Mouse (Mus musculus) cerebral cortex, adult 2 months (tissue): ENCODE data around the gene Arv1.

ENCODE experiments used
- WGBS: fragments of 180-500 bp; shearing (Covaris S2); methylation state at CpG from one replicate; pipeline ENCODE4 v1.1.7; 2018; 5-methylcytosine and 5-hydroxymethylcytosine counted together

The Arv1 gene

GRCm38 (mm10) chr8:124721862-124722515 is at the start of gene Arv1, which contains the start of gene Ttc13:
Gene Arv1, plus strand, starts transcription at chr8:124722139.
Gene Ttc13, minus strand, starts transcription at chr8:124721983.
- under 1% methylated on average over 59 of the region's 59 CpGs for WGBS

- 93% methylated on average over 2 of the region's 2 CpGs for WGBS
Observed at GRCm38 (mm10) chr8:124672345-124672744, 49.6 kb upstream of the Arv1 start.

GRCm38 (mm10) chr8:124676661-124677060 is 45.3 kb upstream of the Arv1 start:
- WGBS, result 64% methylated on average over 4 of the region's 4 CpGs

- WGBS, result 50% methylated on average over 7 of the region's 7 CpGs
Observed at GRCm38 (mm10) chr8:124677078-124677477, 44.9 kb upstream of the Arv1 start.

GRCm38 (mm10) chr8:124677486-124677885 is 44.5 kb upstream of the Arv1 start:
- 34% methylated on average over 12 of the region's 12 CpGs for WGBS

DNA sequence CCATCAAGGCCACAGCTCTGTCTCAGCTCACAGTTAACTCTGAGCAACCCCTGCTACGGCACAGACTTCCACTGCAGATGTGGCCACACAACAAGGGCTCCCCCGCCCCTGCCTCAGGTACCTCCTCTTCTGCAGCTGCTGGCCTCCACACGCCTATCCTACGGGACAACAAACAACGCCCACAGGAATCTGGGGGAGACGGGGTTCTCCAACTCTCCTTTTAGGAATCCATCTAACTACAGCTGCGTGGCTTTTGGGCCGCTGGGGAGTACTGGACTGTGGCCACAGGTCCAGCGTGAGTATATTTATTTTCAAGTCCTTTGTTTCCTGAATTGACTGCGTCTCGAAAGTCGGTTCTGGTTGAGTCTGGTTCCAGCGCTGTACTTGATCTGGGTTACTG is 43.7 kb upstream of the Arv1 start:
- WGBS, result 90% methylated on average over 13 of the region's 13 CpGs

- 72% methylated on average over 10 of the region's 10 CpGs for WGBS
Observed at GRCm38 (mm10) chr8:124681077-124681791, 40.7 kb upstream of the Arv1 start.

DNA sequence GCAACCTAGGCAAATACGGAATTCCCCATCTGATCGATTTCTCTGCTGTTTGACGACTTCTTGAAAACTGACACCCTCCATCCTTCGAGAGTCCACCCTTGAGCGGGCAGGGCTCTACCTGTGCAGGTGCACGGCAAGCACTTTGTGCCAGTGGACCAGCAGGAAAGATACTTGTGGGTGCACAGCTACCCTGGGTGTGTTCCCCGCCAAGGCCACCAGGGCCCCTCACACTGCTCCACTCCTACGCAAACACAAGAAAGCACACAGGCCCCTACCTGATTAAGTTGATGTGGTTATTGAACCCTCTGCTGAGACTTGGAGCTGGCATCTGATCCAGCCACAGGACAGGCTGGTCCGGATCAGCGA is 40.2 kb upstream of the Arv1 start:
- 80% methylated on average over 10 of the region's 10 CpGs for WGBS

DNA sequence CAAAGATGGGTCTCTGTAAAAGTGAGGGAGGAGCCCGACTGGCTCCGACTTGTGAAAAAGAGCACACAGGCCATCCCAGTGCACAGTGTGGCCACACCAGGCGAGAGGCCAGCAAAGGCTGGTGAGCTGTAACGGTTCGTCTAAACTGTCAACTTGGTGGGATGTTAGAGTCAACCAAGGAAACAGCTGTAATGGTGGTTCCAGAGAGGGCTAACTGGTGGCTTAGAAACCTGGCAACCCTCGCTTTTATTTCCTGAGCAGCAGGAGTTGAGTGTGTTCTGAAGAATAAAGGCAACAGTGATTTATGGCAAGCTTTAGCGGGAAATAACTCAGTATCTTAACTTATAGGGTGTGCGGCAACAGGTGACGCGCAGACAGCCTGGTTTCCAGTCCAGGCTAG is 39.7 kb upstream of the Arv1 start:
- WGBS, result 91% methylated on average over 10 of the region's 10 CpGs

- 92% methylated on average over 13 of the region's 13 CpGs for WGBS
Observed at GRCm38 (mm10) chr8:124688899-124689298, 33.0 kb upstream of the Arv1 start.

DNA sequence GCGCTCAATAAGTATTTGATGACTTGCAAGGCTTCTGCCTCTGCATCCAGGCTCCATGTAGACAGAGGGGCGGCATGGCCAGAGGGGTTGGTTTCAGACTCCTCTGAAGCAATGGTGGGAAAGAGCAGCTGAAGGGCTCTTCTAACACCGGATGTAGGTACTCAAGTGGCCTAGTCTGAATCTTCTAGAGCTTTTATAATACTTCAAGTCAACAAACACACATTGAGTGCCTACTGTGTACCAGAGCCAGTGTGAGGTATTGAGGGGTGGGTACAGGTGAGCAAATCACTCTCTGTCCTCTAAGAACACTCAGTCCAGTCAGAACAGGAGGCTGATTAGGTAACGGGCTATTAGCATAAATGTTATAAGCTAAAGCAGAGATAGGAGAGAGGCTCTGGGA is 30.2 kb upstream of the Arv1 start:
- WGBS, result 97% methylated on average over 4 of the region's 4 CpGs

GRCm38 (mm10) chr8:124695424-124696100 is 26.4 kb upstream of the Arv1 start:
- 94% methylated on average over 22 of the region's 22 CpGs for WGBS

DNA sequence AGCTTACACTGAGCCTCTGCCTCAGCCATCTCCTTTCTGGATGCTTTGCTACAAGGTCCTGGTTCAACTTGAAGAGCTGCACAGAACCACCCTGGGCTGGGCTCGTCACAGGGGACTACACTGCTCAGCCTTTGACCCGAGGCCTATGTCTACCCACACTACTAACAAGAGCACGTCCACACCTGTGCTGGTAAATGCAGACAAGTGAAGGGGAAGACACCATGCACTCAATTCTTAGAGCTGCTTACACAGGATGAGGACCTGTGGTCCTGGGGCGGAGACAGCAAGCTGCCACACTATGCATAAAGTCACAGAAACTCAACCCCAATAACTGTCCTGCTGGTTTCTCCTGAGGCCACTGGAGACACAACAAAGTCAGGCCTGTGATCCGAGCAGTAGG is 21.7 kb upstream of the Arv1 start:
- WGBS, result 90% methylated on average over 5 of the region's 5 CpGs

DNA sequence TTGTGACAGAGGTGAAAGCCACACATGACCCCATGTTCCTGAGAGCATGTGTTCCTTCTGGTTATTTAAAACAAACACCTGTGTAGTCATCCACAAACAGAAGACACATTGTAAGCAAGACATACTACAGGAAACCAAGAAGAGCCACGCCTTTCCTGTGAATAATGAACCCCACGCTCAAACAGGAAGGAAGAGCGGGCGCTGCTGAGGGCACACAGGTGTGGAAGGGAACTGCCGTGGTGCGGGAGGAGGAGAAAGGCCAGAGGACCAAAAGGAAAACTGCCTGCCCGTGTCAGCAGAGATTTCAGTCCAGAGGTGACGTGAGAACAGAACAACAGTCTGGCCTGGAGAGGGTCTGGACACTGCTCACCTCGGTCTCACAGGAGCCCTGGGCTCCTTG is 20.9 kb upstream of the Arv1 start:
- whole genome bisulfite sequencing, result 81% methylated on average over 9 of the region's 9 CpGs

GRCm38 (mm10) chr8:124702183-124702582 is 19.8 kb upstream of the Arv1 start:
- 36% methylated on average over 3 of the region's 3 CpGs for WGBS

- WGBS, result 61% methylated on average over 4 of the region's 4 CpGs
Observed at GRCm38 (mm10) chr8:124703526-124703925, 18.4 kb upstream of the Arv1 start.

DNA sequence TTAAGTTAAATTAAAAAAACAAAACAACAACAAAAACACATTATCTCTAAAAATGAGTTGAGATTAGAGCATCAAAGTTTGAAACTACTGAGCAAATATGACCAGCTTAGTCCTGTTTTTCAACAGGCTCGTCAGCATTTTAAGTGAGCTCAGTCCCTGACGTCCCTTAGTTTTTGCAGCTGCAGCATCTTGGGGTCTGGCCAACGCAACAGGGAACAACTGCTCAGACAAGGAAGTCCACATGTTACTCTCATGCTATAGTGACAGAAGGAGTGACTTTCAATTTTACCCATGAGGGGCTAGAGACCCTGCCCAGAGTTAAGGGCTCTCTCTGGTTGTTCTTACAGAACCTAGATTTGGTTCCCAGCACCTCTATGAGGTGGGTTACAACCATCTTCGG is 17.6 kb upstream of the Arv1 start:
- WGBS, result 78% methylated on average over 4 of the region's 4 CpGs

GRCm38 (mm10) chr8:124705823-124706222 is 16.1 kb upstream of the Arv1 start:
- 97% methylated on average over 8 of the region's 8 CpGs for WGBS

DNA sequence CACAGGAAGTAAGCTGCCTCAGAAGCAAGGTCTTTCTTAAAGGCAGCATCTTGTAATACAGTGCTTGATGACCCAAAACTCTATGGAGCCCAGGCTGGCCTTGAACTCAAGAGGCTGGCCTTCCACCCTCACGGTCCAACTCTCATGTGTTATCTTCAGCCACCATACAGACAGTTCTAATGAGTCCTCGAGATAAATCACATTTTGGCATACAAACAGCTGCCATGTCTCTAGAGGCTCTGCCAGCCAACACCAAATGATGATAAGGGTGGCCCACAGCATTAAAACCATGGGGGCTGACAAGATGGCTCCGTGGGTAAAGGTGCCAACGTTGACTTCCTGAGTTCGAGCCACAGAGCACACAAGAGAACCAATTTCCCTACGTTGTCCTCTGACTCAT is 8.7 kb upstream of the Arv1 start:
- WGBS, result 92% methylated on average over 6 of the region's 6 CpGs

DNA sequence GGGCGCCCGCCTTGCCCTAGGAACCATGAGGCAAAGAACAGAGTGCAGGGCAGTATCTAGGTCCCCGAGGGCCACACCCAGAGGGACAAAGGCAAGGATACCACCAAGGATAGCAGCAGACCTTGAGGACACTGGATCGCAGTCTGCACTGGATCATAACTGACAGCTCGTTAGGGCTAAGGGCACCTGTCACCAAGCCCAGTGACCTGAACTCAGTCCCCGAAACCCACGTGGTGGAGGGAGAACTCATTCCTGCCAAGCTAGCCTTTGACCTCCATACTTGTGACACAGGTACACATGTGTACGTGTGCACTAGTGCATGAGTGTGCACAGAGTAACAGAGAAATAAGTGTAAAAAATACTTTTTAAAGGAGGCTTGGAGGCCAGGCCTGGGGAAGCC is 6.2 kb upstream of the Arv1 start:
- WGBS, result 91% methylated on average over 8 of the region's 8 CpGs

DNA sequence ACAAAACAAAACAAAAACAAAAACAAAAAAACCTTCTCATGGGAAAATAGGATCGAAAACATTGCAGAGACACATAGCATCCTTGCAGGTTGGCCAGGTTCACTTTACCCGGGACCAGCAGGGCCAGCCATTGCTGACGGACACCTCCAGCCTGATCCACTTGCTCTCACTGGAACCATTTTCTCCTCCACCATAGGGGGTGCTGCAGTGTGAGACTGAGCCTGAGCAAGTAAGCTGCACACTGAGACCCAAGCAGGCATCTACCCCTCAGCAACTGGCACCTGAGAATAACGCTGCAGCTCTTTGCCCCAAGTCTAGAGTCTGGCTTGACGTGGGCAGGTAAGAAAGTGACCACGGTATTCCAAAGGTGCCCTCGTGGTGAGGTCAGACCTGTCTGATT is 1.8 kb upstream of the Arv1 start:
- 78% methylated on average over 7 of the region's 7 CpGs for WGBS

DNA sequence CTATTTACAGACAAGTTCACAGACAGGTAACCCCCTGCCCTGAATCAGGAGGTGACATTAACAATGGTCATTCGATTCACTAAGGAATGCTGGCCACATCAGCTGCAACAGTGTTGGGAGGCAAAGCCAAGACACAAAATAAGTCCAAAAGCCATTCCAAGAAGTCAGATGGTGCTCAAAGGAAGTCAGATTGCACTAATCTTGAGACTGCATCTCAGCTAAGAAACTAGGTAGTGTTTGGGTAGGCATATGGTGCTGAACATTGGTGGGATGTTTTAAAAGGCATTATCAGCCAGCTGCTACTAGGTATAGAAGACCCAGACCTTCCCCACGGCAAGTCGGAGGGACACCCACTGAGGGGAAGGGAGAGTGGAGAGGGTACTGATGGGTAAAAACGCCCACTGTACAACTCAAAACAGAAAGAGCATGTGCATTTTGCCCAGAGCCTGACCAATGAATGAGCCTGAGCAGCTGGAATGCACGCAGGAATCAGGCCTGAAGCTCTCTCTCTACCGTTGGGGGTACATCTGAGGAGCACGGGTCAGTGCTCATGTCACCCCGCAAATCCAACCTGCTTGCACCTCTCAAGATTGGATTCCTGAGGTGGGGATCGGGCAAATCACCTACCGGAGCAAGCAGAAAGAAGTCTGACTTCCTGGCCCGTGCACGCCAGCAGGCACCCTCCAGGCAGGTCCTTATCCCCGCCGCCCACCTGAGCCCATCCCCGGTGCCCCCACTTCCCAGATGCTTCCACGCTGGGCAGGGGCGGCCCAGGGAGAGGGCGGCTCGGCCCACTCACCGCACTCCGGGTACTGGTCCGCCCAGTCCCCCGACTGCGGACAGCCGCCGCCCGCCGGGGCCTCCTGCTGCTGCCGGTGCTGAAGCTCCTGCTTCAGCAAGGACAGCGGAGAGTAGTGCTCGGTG is 739 bp upstream of the Arv1 start:
- 4% methylated on average over 31 of the region's 31 CpGs for WGBS
